ENCODE assay signal across 8 mouse cellular contexts in genomic region chr16:18581623-18582205, GRCm38 (mm10). TPM values are rescaled to one million over a fixed set of nuclear protein-coding genes. Genes with fewer than 3 reads are reported as not detected.
DNase-seq lines count a peak whose midpoint lies in the region; ATAC-seq and TF ChIP-seq lines count a peak whose summit lies in the region.

No protein-coding gene starts in this region.

- no peak for TF ChIP-seq POLR2A in ES-Bruce4 (IDR thresholded peaks at IDR 0.05; ENCODE audit: insufficient read depth, low read length)

- peak overlapping the region; percentile 52 for H3K4me3 ChIP-seq in ES-Bruce4 (ENCODE audit: low read depth, low read length)
- peak overlapping the region; percentile 31 for H3K4me3 ChIP-seq in forebrain, embryonic 14.5 days (ENCODE audit: low read depth, low read length)

- no peak overlapping the region for H3K27ac ChIP-seq in ES-Bruce4 (ENCODE audit: insufficient read depth, low read length)
- no peak overlapping the region for H3K27ac ChIP-seq in forebrain, embryonic 14.5 days (ENCODE audit: low read depth, low read length)

- H3K9me3 ChIP-seq in ES-Bruce4 (replicated peaks; ENCODE audit: control insufficient read depth, insufficient read depth, low read length, poor library complexity, severe bottlenecking) = no peaks in the 10 kb centered on the region
- H3K9me3 ChIP-seq in forebrain, embryonic 14.5 days (replicated peaks; ENCODE audit: control insufficient read depth, low read length) = no peaks in the 10 kb centered on the region

- peak; percentile 29 for ATAC-seq in forebrain, embryonic 14.5 days

- no peak for TF ChIP-seq CTCF in ES-Bruce4 (IDR thresholded peaks at IDR 0.05; ENCODE audit: low read depth, low read length)

- TF ChIP-seq EP300 in ES-Bruce4 (IDR thresholded peaks at IDR 0.05; ENCODE audit: insufficient read depth, low read depth, low read length) = no peak

- peaks cover 51% of the 10 kb centered on the region for H3K27me3 ChIP-seq in ES-Bruce4 (ENCODE audit: control insufficient read depth, insufficient read depth, low read length, poor library complexity, severe bottlenecking)
- H3K27me3 ChIP-seq in forebrain, embryonic 14.5 days (replicated peaks; ENCODE audit: control insufficient read depth, insufficient read depth, low read length) = peaks cover 85% of the 10 kb centered on the region

- H3K4me2 ChIP-seq in forebrain, embryonic 14.5 days (ENCODE audit: low read length) = peak overlapping the region; percentile 50

- DNase-seq in adrenal gland, postnatal 14 days = peak; percentile 60
- DNase-seq in adrenal gland, postnatal 4 days (ENCODE audit: low spot score in 2 of 2) = no peak
- DNase-seq in forebrain, embryonic 14.5 days (ENCODE audit: low spot score) = no peak
- DNase-seq in kidney, postnatal 4 days = peak; percentile 40 to 48
- DNase-seq in neural tube, embryonic 10.5 days (ENCODE audit: extremely low spot score, low spot score) = peak; percentile 55
- no peak for DNase-seq in layer of hippocampus, adult 9-10 months (ENCODE audit: low spot score)
- no peak for DNase-seq in thymus, adult 18-20 months

- H3K9ac ChIP-seq in ES-Bruce4 (ENCODE audit: low read depth, poor library complexity, severe bottlenecking) = peak overlapping the region; percentile 58
- peak overlapping the region; percentile 29; the same call in 1 of the 2 replicates for H3K9ac ChIP-seq in forebrain, embryonic 14.5 days (ENCODE audit: low read length)

- H3K36me3 ChIP-seq in ES-Bruce4 (ENCODE audit: control insufficient read depth, insufficient read depth, low read length, poor library complexity, severe bottlenecking) = no peaks in the 10 kb centered on the region
- H3K36me3 ChIP-seq in forebrain, embryonic 14.5 days (ENCODE audit: control insufficient read depth, insufficient read depth, low read length) = no peaks in the 10 kb centered on the region

- WGBS in forebrain, embryonic 14.5 days = under 1% methylated on average over 63 of the region's 66 CpGs

- H3K4me1 ChIP-seq in ES-Bruce4 (ENCODE audit: control insufficient read depth, insufficient read depth, low read length) = no peaks in the 10 kb centered on the region
- peaks cover 2% of the 10 kb centered on the region; the same call in 1 of the 2 replicates for H3K4me1 ChIP-seq in forebrain, embryonic 14.5 days (ENCODE audit: control insufficient read depth, insufficient read depth, low read length)

RNA-seq across cellular contexts. Expression of gene Tbx1, which starts 8.8 kb away (rescaled TPM):
- 2.5 TPM in 1 of 2 replicates, not detected in the other for total RNA-seq in adrenal gland, postnatal 14 days (2021)
- 1 to 10 TPM in 1 of 2 experiments, under 1 TPM in 1; 0.59 to 1.0 TPM for total RNA-seq in adrenal gland, postnatal 4 days (2021)
- polyA plus RNA-seq in ES-Bruce4 (2011; ENCODE audit: insufficient read depth, insufficient read length, low read depth, missing spikeins) = 0.29 TPM in 1 of 2 replicates, not detected in the other
- 0.48 and 0.64 TPM in 2 replicates for polyA plus RNA-seq in forebrain, embryonic 14.5 days (2014; fragmentation: Nextera tagmentation; extraction: Ambion mirVana)

RNA-seq across cellular contexts. Expression of gene Gp1bb, which starts 40.5 kb away (rescaled TPM):
- total RNA-seq in adrenal gland, postnatal 14 days (2021) = 0.41 TPM in 2 replicates
- total RNA-seq in adrenal gland, postnatal 4 days (2021) = 1 to 10 TPM in 1 of 2 experiments, under 1 TPM in 1; 0.39 to 1.1 TPM
- polyA plus RNA-seq in ES-Bruce4 (2011; ENCODE audit: insufficient read depth, insufficient read length, low read depth, missing spikeins) = not detected in 2 replicates
- polyA plus RNA-seq in forebrain, embryonic 14.5 days (2014; fragmentation: Nextera tagmentation; extraction: Ambion mirVana) = 9.6 and 10.3 TPM in 2 replicates

RNA-seq across cellular contexts. Expression of gene Gm49601, which starts 44.5 kb away (rescaled TPM):
- 3.4 and 4.5 TPM in 2 replicates for total RNA-seq in adrenal gland, postnatal 14 days (2021)
- total RNA-seq in adrenal gland, postnatal 4 days (2021) = 10 to 100 TPM in 1 of 2 experiments, 1 to 10 TPM in 1; 7.3 to 10.7 TPM
- not detected in 2 replicates for polyA plus RNA-seq in ES-Bruce4 (2011; ENCODE audit: insufficient read depth, insufficient read length, low read depth, missing spikeins)
- 5.7 and 8.2 TPM in 2 replicates for polyA plus RNA-seq in forebrain, embryonic 14.5 days (2014; fragmentation: Nextera tagmentation; extraction: Ambion mirVana)

RNA-seq across cellular contexts. Expression of gene Sept5, which starts 48.0 kb away (rescaled TPM):
- 12.1 and 15.2 TPM in 2 replicates for total RNA-seq in adrenal gland, postnatal 14 days (2021)
- total RNA-seq in adrenal gland, postnatal 4 days (2021) = 10 to 100 TPM; 18.9 to 28.7 TPM
- 1.8 and 5.2 TPM in 2 replicates for polyA plus RNA-seq in ES-Bruce4 (2011; ENCODE audit: insufficient read depth, insufficient read length, low read depth, missing spikeins)
- 138 and 177 TPM in 2 replicates for polyA plus RNA-seq in forebrain, embryonic 14.5 days (2014; fragmentation: Nextera tagmentation; extraction: Ambion mirVana)

Comparison
In these comparisons a context has a peak if more than half of its experiments do, and no peak if none do; other contexts are left out.
1. DNase-seq: peak in adrenal gland, postnatal 14 days (single experiment), kidney, postnatal 4 days (2 of 2) and neural tube, embryonic 10.5 days (single experiment); none in adrenal gland, postnatal 4 days (0 of 2), forebrain, embryonic 14.5 days (single experiment), layer of hippocampus, adult 9-10 months (single experiment) and thymus, adult 18-20 months (0 of 2).